Mouse (Mus musculus): Measurements from ENCODE around the gene Akap11.
"Not testable (repeated sequence)": the region's sequence is repeated elsewhere in the genome, so short reads cannot be mapped to it uniquely, and the experiment has no call there.

Akap11 gene

DNA sequence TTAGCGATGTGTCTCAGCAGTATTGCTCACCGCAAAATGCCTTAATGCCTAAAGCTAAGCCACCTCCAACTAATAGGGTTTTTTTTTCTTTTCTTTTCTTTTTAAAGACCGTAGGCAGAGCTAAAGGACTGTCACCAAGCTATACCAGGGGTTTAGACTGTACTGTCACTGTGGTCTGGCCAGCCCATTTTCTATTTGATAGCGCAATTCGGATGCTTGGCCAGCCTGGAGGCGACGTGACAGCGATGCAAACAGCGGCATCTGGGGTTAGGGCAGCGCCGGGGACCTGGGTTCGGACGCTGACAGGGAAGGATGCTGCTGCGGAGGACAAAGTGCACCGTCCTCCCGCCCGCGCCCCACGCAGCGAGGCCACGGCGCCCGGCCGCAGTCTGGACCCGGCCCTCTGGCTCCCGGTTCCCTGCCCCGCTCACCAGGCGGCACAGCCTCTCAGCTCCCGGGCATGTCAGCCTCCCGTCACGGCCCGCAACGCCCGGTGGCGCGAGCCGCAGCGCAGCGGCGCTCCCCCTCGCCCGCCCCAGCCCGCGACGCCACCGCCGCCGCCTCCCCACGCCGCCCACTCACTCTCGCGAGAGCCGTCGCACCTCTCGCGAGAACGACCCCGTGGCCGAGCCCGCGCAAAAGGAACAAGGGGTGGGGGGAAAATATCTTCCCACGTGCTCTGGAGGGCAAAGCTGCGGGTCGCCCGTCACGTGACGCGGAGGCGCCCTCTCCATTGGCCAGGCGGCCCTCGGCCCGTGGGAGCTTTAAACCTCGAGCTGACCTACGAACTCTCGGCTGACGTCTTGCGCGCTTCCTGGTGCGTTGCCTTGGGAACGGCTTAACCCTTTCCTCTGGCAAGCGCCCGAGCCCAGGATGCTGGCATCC, at the start of gene Akap11:
TSS of gene Akap11 (minus strand) at position 528 of the 885 bp plus-strand sequence.
- peak; percentile 95 for DNase-seq (ENCODE audit: low spot score)

DNA sequence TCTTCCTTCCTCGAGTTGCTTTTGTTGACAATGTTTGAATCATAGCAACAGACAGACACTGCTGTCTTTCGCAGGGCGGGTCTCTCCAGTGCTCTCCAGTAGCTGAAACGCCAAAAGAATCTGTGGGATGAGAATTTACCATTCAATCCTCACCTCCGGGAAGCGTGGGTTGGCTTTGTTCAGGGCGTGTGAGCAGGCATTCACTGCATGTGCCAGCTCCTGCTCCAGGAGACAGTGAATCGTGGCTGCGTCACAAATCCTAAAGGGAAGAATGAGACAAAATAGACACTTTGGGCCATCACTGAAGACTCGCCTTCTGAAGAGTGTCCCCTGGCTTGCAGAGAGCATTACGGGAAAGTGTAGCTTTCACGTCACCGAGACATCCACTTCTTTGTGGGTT, 47.6 kb upstream of the Akap11 start:
- DNase-seq (ENCODE audit: low spot score) = no peak

DNA sequence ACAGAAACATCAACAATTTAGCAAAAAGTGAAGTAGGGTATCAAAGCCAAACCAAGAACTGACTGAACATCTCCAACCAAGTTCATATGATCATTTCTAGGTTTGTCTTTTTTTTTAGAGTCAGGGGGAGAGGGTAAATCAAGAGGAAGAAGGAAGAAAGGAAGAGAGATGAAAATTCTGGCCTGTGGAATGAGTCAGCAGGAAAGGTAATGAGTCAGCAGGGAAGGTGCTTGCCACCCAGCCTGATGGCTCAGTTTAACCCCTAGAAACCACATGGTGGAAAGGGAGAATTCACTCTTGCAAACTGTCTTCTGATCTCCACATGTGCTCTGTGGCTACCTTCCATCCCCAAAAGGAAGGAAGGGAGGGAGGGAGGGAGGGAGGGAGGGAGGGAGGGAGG, 46.6 kb upstream of the Akap11 start:
- DNase-seq (ENCODE audit: low spot score) = no peak

DNA sequence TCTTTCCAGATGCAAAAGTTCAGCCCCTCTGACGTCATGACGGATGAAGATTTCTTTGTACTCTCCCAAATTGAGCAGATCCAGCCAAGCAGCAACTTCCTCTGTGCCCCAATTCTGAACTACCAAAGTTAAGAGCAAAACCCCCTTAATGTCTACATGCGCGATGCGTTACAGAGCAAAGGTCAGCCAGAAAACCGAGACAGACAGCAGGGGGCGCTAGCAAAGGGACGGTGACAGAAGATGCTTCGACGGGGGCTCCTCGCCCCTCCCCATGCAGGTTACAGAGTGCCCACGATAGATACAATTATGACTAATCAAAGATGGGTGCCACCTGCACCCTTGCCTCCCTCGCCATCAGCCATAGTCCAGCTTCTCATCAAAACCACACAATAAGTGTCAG, 39.3 kb upstream of the Akap11 start:
- peak; percentile 61 for DNase-seq (ENCODE audit: low spot score)

DNA sequence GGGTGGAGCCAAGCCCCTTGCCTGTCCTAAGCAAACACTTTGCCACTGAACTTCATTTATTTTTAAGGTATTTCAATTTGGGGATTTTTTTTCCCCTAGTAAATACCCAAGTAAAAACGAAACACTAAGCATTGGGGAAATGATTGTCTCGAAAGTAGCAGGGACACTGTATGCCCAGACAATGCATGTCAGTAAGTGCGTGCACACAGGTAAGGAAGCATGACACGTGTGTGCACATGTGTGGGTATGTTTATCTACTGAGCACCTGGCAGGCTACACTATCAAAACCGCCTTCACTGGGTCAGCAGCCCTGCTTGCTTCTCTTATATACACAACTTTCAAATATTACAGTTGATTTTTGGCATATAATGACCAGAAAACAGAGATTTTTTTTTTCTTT, 31.8 kb upstream of the Akap11 start:
- no peak for DNase-seq (ENCODE audit: low spot score)

DNA sequence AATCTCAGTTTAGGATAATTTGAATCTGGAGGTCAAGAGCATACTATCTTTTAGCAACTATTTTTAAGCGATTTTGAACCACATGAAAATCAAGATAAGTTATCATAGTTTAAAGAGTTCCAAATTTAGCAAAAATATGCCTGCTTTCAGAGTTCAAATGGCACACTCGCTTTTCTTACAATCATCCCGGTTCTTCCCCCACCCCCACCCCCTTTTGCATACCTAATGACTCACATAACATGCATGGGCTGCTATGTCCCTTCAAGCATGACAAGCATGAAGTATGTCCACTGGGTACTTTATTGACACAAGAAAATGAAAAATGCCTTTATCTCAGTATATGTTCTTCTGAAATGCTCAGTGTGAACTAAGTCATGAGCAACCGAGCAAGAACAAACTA, 29.8 kb upstream of the Akap11 start:
- DNase-seq (ENCODE audit: low spot score) = no peak

DNA sequence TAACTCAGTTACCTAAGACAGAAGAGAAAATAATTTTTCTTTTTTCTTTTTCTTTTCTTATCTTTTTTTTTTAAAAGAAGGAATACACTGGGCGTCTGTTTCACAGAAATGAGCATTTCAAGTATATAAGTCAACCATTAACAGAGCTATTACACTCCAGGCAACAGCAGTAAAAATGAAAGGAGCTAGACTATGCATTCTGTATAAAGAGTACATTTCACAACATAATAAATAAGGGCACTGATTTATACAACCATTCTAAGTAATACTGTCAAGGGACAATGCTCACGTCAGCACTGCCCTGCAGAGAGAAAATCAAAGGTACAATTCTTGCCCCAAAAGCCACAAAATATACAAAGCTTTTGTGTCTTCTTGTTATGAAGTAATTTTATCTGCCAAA, 27.7 kb upstream of the Akap11 start:
- DNase-seq (ENCODE audit: low spot score) = no peak

DNA sequence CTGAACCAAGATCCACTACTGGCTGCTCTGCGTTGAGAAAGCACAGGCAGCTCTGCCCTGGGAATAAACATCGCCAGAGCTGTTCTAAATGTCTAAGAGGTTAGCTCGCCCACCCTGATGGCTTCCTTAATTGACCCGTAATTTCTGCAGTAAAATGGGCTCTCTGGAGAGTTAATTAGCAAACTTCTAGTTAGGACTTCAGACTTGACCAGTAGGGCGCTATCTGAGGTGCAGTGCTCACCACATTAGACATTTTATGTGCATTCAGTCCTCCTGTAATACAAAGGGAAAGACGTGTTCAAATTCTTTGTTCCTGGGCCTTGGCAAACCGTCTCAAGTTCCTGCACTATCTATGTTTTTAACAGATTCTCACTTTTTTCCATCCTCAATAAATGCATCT, 26.6 kb upstream of the Akap11 start:
- DNase-seq (ENCODE audit: low spot score) = no peak

DNA sequence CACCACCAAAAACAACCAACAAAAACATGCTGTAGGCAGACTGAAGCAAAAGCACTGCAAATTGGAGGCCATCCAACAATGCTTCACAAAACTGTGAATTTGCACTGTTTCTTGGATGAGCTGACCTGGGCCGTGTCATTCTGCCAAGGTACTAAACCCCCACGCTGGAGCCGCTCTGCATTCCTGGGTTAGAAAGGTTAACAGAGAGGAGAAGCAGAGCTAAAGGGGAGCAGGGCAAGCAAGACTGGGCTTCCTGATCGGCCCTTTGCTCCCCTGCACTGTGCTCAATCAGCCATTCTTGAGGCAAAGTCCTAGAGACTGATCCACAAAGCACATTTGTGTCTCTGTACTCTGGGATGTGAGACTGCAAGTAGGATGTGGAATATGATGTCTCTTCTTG, 25.5 kb upstream of the Akap11 start:
- DNase-seq (ENCODE audit: low spot score) = no peak

DNA sequence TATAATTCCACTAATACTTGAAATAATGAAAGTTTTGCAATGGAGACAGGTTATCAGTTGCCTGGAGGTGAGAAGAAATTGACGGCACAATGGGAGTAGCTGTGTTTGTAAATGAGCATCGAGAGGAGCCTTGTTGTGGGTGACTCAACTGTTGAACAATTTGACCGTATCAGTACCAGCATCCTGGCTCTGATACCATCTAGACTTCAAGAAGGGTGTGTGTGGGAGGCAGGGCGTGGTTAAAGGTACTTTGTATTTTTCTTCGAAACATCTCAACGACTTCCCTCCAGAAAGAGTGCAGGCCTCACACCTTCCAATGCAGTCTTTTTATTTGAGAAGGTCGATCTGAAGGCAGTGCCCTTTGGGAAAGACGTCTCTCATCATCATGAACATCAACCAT, 22.4 kb upstream of the Akap11 start:
- DNase-seq (ENCODE audit: low spot score) = no peak

DNA sequence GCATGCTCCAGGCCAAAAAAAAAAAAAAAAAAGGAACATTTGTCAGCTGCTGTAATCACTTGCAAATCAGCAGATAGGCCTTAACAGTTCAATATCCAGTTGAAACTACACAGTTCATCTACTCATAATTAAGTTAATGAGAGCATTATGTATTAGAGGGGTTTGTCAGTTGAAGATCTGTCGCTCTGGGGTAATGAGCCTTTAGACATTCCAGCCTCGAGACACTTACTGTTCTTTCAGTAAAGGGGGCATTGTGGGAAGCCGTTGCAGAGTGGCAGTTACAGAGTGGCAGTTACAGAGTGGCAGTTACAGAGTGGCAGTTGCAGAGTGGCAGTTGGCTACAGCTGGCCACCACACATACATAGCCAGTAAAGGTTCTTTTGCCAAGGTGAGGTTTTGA, 18.2 kb upstream of the Akap11 start:
- DNase-seq (ENCODE audit: low spot score) = not testable (repeated sequence)

DNA sequence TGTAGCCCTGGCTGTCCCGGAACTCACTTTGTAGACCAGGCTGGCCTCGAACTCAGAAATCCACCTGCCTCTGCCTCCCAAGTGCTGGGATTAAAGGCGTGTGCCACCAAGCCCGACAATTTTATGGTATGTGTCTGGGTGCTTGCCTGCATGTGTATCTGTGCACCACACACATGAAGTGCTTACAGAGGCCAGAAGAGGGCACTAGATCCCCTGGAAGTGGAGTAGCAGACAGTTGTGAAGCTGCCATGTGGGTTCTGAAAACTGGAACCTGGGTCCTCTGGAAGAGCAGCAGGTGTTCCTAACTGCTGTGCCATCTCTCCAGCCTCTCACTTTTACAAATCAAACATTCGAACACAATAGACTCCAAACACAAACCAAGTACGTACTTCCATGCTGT, 17.1 kb upstream of the Akap11 start:
- DNase-seq (ENCODE audit: low spot score) = no peak

DNA sequence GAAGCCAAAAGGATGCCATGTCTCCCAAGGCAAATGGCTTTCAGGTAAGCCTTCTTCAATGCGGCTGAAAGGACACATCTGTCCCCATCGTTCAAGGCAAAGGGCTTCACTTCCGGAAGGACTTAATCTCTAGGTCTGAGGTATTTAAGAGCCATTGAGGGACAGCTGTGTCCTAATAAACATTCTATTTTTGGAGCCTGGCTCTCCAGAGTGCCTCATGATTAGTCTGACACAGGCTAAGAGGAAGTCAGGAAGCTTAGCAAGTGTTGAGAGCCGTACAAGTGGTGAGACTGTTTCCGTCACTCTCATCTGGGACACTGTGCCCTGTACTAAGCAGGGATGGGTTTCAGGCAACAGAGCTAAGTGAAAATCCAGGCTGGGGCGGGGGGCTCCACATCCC, 12.2 kb upstream of the Akap11 start:
- peak; percentile 24 for DNase-seq (ENCODE audit: low spot score)

DNA sequence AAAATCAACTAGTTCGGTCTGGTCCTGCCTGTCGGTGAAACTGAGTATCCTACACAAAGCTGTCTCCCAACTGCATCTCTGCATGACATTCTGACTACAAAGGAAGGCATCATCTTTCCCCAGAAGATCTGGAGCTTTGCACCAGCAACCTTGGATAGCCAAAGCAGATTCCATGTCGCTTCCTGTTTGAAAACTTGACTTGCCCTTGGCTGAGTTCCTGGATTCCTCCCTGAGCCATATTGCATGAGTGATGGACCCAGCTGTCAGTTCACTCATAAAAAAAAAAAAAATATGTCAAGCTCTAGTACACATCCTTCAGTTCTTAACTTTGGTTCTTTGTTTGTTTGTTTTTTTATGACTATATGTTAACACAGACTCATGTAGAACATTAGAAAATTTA, 4.7 kb upstream of the Akap11 start:
- DNase-seq (ENCODE audit: low spot score) = no peak

DNA sequence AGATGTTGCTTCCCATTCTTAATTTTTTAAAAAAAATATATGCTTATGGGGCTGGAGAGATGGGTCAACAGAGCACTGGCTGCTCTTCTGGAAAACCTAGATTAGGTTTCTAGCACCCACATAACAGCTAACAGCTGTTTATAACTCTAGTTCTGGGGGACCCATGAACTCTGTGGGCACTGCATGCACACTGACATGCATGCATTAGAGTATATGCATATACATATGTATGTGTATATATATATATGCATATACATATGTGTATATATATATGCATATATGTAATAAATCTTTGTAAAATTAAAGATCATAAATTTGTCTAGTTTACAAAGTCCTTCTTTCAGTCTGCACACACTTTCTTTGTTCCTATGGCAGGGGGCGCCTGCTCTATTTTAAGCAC, 3.2 kb upstream of the Akap11 start:
- no peak for DNase-seq (ENCODE audit: low spot score)

DNA sequence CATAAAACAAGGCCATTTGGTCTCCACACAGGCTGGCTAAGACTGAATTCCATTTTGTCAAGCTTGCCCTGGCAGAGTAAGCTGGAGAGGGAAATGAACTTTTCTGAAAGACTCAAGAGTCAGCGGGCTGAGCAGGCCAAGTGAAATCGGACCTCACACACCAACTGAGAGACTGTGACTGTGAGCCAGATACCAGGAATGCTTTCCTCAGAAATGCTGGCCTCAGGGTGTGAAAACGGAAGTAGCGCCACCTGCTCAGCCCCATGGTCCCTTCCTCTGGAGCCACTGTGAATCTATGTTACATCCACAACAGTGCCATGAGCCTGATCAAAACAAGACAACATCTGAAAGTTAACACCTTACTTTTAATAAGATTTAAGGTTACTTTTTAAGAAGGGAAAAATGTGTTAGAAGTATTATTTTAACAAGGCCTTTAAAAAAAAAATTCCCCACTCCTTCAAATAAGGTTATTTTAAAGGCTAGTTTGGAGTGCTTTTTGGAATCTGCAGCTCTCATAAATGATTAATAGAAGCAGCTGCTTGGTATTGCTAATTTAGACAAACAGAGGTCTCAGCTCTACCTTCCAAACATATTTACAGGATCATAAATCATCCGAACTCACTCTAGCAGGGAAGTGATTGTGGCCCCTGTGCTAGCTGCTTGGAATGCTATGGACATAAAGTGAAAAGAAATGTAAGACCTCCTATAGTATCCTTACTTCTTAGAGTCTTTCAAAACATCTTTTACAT, 2.1 kb upstream of the Akap11 start:
- no peak for DNase-seq (ENCODE audit: low spot score)

DNA sequence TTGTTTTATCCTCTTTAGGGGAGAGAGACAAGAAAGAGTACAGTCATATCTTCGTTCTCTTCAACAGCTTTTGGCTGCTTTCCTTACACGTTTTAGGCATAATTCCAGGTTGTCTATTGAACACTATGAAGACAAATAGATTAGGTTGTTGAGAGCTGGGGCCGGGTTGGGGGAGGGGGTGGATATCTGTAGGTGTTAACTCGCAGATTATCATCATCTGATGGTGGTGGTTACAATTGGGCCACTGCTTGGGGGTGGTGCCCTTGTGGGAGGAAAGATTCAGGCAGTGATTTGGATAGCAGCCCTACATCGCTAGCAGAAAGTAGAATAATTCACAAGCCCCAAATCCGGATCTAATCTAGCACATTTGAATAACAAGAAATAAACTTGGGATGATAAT, 943 bp upstream of the Akap11 start:
- DNase-seq (ENCODE audit: low spot score) = peak; percentile 55

DNA sequence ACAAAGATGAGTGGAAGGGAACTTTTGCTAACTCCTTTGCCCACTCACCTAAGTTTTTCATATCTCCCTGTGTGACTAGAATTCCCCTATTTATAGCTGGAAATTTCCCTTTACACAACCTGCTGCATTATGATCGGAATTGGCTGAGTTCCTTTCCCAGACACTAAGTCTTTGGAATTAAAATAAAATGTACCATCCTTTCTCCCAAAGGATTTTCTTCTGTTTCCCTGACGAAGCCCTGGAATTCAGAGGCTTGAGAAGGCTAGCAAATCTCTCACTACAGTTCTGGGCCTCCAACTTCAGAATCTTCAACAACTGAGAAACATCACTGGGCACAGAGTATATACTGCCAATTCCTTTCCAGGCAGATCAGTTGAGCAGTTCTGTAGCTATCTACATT, 1.2 kb downstream of the Akap11 start:
- no peak for DNase-seq (ENCODE audit: low spot score)

DNA sequence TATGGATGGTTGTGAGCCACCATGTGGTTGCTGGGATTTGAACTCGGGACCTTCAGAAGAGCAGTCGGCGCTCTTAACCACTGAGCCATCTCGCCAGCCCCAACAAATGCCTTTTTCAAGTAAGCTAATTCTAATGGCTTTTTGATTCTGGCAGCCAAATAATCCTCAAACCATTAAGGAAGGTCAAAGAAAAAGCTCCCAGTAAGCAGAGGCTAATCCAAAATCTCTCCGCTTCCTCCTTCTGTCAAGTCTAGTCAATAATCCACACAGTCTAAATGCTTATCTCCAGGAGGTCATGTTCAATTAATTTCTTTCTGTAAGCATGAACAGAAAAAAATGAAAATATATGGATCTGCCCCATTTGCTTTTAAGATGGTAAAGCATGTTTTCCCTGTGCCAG, 2.0 kb downstream of the Akap11 start:
- DNase-seq (ENCODE audit: low spot score) = no peak

DNA sequence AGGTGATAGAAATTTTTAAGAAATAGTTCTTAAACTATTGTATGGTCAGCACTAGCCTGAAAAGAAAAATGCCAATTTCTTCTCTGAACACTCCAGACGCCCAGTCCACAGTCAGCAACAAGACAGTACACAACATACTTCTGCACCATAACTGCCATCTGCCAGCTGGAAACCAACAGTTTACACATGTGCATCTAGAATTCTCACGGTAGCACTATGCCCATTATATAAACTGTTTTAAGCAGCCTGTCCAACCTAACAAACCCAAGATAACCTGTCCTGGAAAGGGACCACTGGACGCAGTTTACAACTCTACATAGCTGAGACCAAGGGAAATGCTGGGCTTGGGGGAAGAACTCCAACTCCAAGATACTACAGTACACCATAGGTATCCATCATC, 2.9 kb downstream of the Akap11 start:
- DNase-seq (ENCODE audit: low spot score) = no peak

DNA sequence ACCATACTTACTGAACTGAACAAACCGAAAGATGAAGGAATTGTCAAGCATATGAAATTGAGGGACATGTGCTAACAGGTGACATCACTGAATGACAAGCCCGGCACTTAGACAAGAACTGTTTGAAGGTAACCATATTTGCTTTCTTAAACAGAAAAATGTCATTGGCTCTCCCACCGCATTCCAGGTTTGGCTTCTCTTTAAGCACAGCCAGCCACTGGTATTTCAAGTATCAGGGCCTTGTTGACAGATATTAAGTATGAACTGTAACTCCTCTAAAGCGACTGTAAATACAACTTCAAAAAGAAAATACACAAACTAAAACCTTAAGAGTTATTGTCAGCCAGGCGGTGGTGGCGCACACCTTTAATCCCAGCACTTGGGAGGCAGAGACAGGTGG, 4.3 kb downstream of the Akap11 start:
- DNase-seq (ENCODE audit: low spot score) = no peak

DNA sequence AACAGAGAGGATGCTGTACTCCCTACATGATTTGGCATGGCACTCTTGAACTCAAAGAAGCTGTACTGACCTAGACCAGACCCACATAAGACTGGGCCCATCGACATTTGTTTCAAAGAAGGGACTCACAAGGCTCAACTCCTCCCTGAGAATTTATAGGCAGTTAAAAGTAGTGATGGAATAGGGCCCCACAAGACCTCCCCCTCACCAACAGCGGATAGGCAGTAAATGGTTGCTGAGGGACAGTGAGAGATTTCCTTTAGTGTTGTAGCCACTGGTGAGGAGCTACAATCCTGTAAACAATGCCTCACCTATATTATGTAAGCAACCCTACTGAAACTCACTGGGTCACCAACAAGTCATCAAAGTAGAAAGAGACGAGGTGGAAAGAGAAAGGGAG, 6.4 kb downstream of the Akap11 start:
- DNase-seq (ENCODE audit: low spot score) = no peak
